Mouse (Mus musculus) CD4-positive, CD25-positive, alpha-beta regulatory T cell, adult 4 months (primary cell): ENCODE results near the gene Smco3. TPM values are rescaled to one million over a fixed set of nuclear protein-coding genes. Genes with fewer than 3 reads are reported as not detected.
A peak's percentile ranks its signal among the peaks of the same experiment; 100 is the strongest.
"Not testable (repeated sequence)": the region's sequence is repeated elsewhere in the genome, so short reads cannot be mapped to it uniquely, and the experiment has no call there.

ENCODE experiments used
- ATAC-seq: one replicate; pipeline ENCODE4 v1.8.0; 2017
- polyA plus RNA-seq, 2 experiments: library from polyadenylated mRNA; unstranded; fragments of 100-300 nt; shearing (Covaris generic); gene quantifications; one replicate each; pipeline ENCODE4 v1.2.1; 2017

Smco3 gene
- polyA plus RNA-seq = not detected

- ATAC-seq = no peak
Measured at GRCm38 (mm10) chr6:136835352-136835751, at the start of gene Smco3. TSS of gene Smco3 (minus strand) at chr6:136835452.

- not testable (repeated sequence) for ATAC-seq
Measured at GRCm38 (mm10) chr6:136884766-136885165, 49.5 kb upstream of the Smco3 start.

- no peak for ATAC-seq
Measured at GRCm38 (mm10) chr6:136883961-136884360, 48.7 kb upstream of the Smco3 start.

- ATAC-seq = no peak
Measured at GRCm38 (mm10) chr6:136883431-136883915, 48.2 kb upstream of the Smco3 start.

GRCm38 (mm10) chr6:136881678-136882077 is 46.4 kb upstream of the Smco3 start:
- ATAC-seq = no peak

GRCm38 (mm10) chr6:136875670-136876069 is 40.4 kb upstream of the Smco3 start, which contains the start of gene Mgp:
TSS of gene Mgp (minus strand) at chr6:136875823.
- no peak for ATAC-seq

- ATAC-seq = no peak
Measured at GRCm38 (mm10) chr6:136874599-136874998, 39.3 kb upstream of the Smco3 start.

GRCm38 (mm10) chr6:136868921-136869320 is 33.7 kb upstream of the Smco3 start:
- no peak for ATAC-seq

- ATAC-seq = no peak
Measured at GRCm38 (mm10) chr6:136866150-136866549, 30.9 kb upstream of the Smco3 start.

GRCm38 (mm10) chr6:136865360-136865759 is 30.1 kb upstream of the Smco3 start:
- ATAC-seq = no peak

GRCm38 (mm10) chr6:136861020-136861419 is 25.8 kb upstream of the Smco3 start:
- peak; percentile 71 for ATAC-seq

- no peak for ATAC-seq
Measured at GRCm38 (mm10) chr6:136858420-136858819, 23.2 kb upstream of the Smco3 start.

- ATAC-seq = no peak
Measured at GRCm38 (mm10) chr6:136857873-136858260, 22.6 kb upstream of the Smco3 start.

- peak; percentile 19 for ATAC-seq
Measured at GRCm38 (mm10) chr6:136857186-136857872, 22.1 kb upstream of the Smco3 start, which contains the start of gene Art4. TSS of gene Art4 (minus strand) at chr6:136857733.

- peak; percentile 47 for ATAC-seq
Measured at GRCm38 (mm10) chr6:136856071-136856636, 20.9 kb upstream of the Smco3 start.

- no peak for ATAC-seq
Measured at GRCm38 (mm10) chr6:136855183-136855582, 19.9 kb upstream of the Smco3 start.

GRCm38 (mm10) chr6:136854361-136854781 is 19.1 kb upstream of the Smco3 start:
- peak; percentile 60 for ATAC-seq

GRCm38 (mm10) chr6:136852762-136853161 is 17.5 kb upstream of the Smco3 start:
- ATAC-seq = no peak

- no peak for ATAC-seq
Measured at GRCm38 (mm10) chr6:136852348-136852747, 17.1 kb upstream of the Smco3 start.

- no peak for ATAC-seq
Measured at GRCm38 (mm10) chr6:136850267-136850666, 15.0 kb upstream of the Smco3 start.

- ATAC-seq = no peak
Measured at GRCm38 (mm10) chr6:136848971-136849370, 13.7 kb upstream of the Smco3 start.

- no peak for ATAC-seq
Measured at GRCm38 (mm10) chr6:136848399-136848798, 13.1 kb upstream of the Smco3 start.

GRCm38 (mm10) chr6:136847790-136848189 is 12.5 kb upstream of the Smco3 start:
- ATAC-seq = peak; percentile 51

GRCm38 (mm10) chr6:136847267-136847666 is 12.0 kb upstream of the Smco3 start:
- ATAC-seq = no peak
